Mouse (Mus musculus) liver, embryonic 13.5 days (tissue): ENCODE data around the gene Mpz. TPM values are rescaled to one million over a fixed set of nuclear protein-coding genes. Genes with fewer than 3 reads are reported as not detected.

Experiments used
- ATAC-seq: fragments of 200-750 bp; cut with Nextera tagmentation; 2 replicates; pipeline ENCODE4 v1.8.0; 2017; ENCODE audit warnings: low read depth, mild to moderate bottlenecking, moderate number of reproducible peaks, moderate library complexity
- DNase-seq: peaks from one replicate; pipeline ENCODE4 v3.0.0; 2022
- H3K27ac ChIP-seq: fragments of 300-500 bp; sonication (generic); 2 replicates; pipeline ENCODE4 v1.5.1; 2015; ENCODE audit warnings: moderate library complexity, mild to moderate bottlenecking, inconsistent platforms
- H3K27me3 ChIP-seq: fragments of 300-500 bp; sonication (generic); 2 replicates; pipeline ENCODE4 v1.6.1; 2015; ENCODE audit warnings: mild to moderate bottlenecking, inconsistent platforms
- H3K36me3 ChIP-seq: fragments of 300-500 bp; sonication (generic); 2 replicates; pipeline ENCODE4 v1.6.1; 2015; ENCODE audit warnings: mild to moderate bottlenecking, inconsistent platforms
- H3K4me1 ChIP-seq: fragments of 300-500 bp; sonication (generic); replicated peaks from 2 replicates; pipeline ENCODE4 v1.6.1; 2015; ENCODE audit warnings: inconsistent platforms
- H3K4me2 ChIP-seq: fragments of 300-500 bp; sonication (generic); 2 replicates; pipeline ENCODE4 v1.6.1; 2015; ENCODE audit warnings: inconsistent platforms, mild to moderate bottlenecking, moderate library complexity
- H3K4me3 ChIP-seq: fragments of 300-500 bp; sonication (generic); replicated peaks from 2 replicates; pipeline ENCODE4 v1.5.1; 2015; ENCODE audit warnings: mild to moderate bottlenecking, inconsistent platforms
- H3K9ac ChIP-seq: fragments of 300-500 bp; sonication (generic); 2 replicates; pipeline ENCODE4 v1.6.1; 2015; ENCODE audit warnings: mild to moderate bottlenecking, inconsistent platforms
- H3K9me3 ChIP-seq: fragments of 300-500 bp; sonication (generic); replicated peaks from 2 replicates; pipeline ENCODE4 v1.6.1; 2016; ENCODE audit warnings: inconsistent platforms
- WGBS: fragments of 180-500 bp; shearing (Covaris S2); methylation state at CpG from one replicate; pipeline ENCODE4 v1.1.7; 2015; ENCODE audit not compliant: insufficient replicate concordance; 5-methylcytosine and 5-hydroxymethylcytosine counted together
- polyA plus RNA-seq: library from polyadenylated mRNA; unstranded; fragments of >200 nt; fragmentation: Nextera tagmentation; extraction: Ambion mirVana; gene quantifications from 2 replicates; pipeline ENCODE4 v1.2.1, GENCODE M21; 2015

Gene Mpz
- polyA plus RNA-seq, 1 experiment from 2014 or later, result not detected

DNA sequence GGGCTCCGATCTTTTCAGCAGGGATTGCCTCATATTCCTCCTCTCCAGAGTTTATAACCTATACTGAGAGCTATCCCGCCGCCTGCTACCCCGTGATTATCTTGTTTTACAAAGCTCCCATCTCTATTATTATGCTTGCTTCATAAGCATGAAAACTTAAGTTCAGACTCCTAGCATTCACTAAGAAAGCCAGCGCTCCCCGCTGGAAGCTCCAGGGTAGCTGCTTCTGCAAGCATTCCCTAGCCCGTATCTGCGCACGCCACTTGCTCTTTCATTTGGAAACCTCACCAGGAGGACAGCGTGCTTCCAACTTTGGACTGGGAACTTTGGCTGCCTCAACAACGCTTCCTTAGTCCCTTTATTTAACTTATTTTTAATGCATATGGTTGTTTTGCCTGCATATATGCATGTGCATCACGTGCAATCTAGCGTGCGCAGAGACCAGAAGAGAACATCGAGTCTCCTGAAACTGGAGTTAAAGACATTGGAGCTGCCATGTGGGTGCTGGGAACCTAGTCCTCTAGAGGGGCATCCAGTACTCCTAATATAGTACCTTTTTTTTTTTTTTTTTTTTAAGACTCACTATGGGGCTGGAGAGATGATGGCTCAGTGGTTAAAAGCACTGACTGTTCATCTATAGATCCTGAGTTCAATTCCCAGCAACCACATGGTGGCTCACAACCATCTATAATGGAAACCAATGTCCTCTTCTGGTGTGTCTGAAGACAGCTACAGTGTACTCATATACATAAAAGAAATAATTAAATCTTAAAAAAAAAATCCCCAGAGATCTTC lies 38.5 kb upstream of the Mpz start:
- 4% methylated on average over 15 of the region's 15 CpGs for WGBS
- Histone ChIP-seq H3K4me1 (peaks cover 66% of the 10 kb centered on the region), H3K4me3 (peak overlapping the region; percentile 69), H3K9me3 (no peaks in the 10 kb centered on the region), H3K27ac (peak overlapping the region; percentile 85), H3K36me3 (no peaks in the 10 kb centered on the region), H3K4me2 (peak overlapping the region; percentile 87), H3K9ac (peak overlapping the region; percentile 77), H3K27me3 (no peaks in the 10 kb centered on the region)
- peak; percentile 50 for DNase-seq
- peak; percentile 18; the same call in 1 of the 2 replicates for ATAC-seq

DNA sequence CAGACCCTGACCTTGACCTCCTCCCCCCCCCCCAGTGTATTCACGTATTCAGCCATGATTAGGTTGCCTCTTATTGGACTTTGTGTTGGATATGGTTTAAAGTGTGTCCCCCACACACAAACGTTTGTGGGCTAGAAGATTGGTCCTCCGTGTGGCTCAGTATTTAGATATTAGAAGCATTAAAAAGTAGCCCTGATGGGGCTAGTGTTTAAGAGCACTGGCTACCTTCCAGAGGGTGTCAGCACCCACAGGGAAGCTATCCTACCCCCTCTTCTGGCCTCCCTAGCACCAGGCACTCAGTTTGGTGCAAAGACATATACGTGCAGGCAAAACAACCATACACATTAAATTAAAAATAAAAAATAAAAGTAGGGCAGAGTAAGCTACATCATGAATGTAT lies 37.5 kb upstream of the Mpz start:
- 69% methylated on average over 4 of the region's 4 CpGs for WGBS

DNA sequence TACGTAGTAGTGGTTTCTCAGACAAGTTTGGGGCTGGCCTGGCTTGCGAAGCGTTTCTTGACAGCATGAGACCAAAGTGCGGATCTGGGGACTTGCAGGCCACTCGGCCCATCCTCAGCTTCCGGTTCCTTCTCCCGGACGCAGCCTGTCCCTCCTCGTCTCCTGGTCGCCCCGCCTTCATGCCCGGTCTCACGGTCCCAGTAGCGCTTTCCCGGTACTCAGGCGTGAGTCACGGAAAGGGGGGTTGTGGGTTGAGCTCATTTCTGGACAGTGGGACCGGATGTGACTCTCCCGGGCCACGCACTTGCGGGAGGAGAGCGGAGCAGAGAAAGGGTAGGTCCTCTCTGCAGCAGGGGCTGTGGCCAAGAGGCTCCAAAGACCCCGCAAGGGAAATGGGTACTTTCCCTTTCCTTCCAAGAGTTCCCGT lies 36.6 kb upstream of the Mpz start, which contains the start of gene Cfap126:
Cfap126 (plus strand) TSS at position 46 of the 427 bp plus-strand sequence.
- under 1% methylated on average over 24 of the region's 24 CpGs for WGBS
- H3K4me2 ChIP-seq, result peak within 1 kb of the TSS; percentile 87
- no peaks in the 10 kb centered on the region for H3K27me3 ChIP-seq
- ATAC-seq (peak; percentile 49), DNase-seq (peak; percentile 66)
- no peaks in the 10 kb centered on the region for H3K36me3 ChIP-seq
- peak within 1 kb of the TSS; percentile 61 for H3K4me3 ChIP-seq
- H3K9ac ChIP-seq, result peak within 1 kb of the TSS; percentile 73
- H3K4me1 ChIP-seq, result peaks cover 74% of the 10 kb centered on the region
- peak within 1 kb of the TSS; percentile 67 for H3K27ac ChIP-seq
- H3K9me3 ChIP-seq, result no peaks in the 10 kb centered on the region

More for the DNA sequence above, 37.5 kb upstream of the Mpz start:
- Histone ChIP-seq H3K4me2 (peak overlapping the region; percentile 87), H3K36me3 (no peaks in the 10 kb centered on the region), H3K9me3 (no peaks in the 10 kb centered on the region), H3K4me1 (peaks cover 71% of the 10 kb centered on the region), H3K27me3 (no peaks in the 10 kb centered on the region), H3K4me3 (peak overlapping the region; percentile 61; the same call in 1 of the 2 replicates), H3K27ac (no peak overlapping the region), H3K9ac (0 out of 2 replicates have a peak overlapping the region, but pooled peaks have one; percentile 73)
- DNase-seq, result no peak
- no peak for ATAC-seq

DNA sequence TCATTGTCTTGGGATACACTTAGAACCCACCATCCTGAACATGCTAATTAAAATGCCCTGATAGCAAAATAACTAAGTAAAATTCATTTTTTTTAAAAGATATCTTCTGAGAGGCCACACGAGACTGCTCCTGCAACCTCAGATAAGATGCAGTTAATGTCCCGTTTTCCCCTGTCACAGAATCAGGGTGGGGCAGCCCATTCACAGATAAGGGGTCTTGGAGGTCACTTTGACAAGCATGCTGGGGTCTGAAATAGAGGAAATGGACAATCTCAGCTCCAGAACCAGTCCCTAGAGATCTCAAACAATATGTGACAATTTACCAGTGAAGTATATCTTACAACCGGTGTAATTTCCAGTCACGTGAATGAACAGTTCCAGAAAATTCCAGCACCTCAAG lies 34.2 kb upstream of the Mpz start:
- H3K9ac ChIP-seq, result no peak overlapping the region; the same call in 1 of the 2 replicates
- H3K27ac ChIP-seq, result peak overlapping the region; percentile 6; the same call in 1 of the 2 replicates
- 32% methylated on average over 4 of the region's 4 CpGs for WGBS
- no peaks in the 10 kb centered on the region for H3K36me3 ChIP-seq
- H3K4me3 ChIP-seq, result no peak overlapping the region
- no peaks in the 10 kb centered on the region for H3K9me3 ChIP-seq
- no peak for DNase-seq
- peak; percentile 28; the same call in 1 of the 2 replicates for ATAC-seq
- peaks cover 64% of the 10 kb centered on the region for H3K4me1 ChIP-seq
- peak overlapping the region; percentile 0; the same call in 1 of the 2 replicates for H3K4me2 ChIP-seq
- H3K27me3 ChIP-seq, result no peaks in the 10 kb centered on the region

DNA sequence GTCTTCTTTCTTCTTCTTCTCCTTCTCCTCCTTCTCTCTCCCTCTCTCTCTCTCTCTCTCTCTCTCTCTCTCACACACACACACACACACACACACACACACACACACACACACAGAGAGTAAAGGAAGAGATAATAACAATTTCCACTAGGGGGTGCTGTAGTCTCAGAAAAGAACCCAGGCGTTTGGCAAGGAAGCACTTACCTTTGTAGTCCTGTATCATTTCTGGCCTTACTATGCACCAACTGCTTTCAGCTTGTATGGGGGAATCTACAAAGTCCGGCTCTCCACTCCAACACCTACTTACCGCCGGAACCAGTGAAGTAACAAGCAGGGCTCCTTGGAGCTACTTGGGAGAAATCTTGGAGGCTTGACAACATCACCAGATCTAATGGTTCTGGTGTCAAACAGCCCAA lies 32.2 kb upstream of the Mpz start:
- WGBS, result 13% methylated on average over 4 of the region's 4 CpGs
- Histone ChIP-seq H3K9ac (no peak overlapping the region), H3K9me3 (no peaks in the 10 kb centered on the region), H3K4me3 (no peak overlapping the region), H3K4me1 (peaks cover 65% of the 10 kb centered on the region), H3K4me2 (no peak overlapping the region), H3K36me3 (no peaks in the 10 kb centered on the region), H3K27me3 (no peaks in the 10 kb centered on the region), H3K27ac (no peak overlapping the region)
- peak; percentile 59 for DNase-seq
- ATAC-seq, result no peak

DNA sequence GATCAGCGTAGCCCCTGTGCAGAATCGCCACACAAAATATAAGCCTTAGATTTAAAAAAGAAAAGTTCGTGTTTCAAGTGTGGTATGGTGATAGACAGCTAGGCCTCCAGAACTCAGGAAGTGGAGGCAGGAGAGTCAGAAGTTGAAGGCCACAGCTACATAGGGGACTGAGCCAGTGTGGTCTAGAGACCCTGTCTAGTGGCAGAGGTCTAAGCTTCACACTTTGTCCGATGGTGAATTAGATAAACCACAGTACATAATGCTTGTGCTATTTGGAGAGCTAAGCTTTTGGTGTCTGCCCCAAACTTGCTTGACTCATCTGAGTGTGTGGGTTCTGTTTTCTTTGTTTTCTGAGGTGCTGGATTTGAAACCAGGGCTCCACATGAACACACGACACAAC lies 31.5 kb upstream of the Mpz start:
- Histone ChIP-seq H3K36me3 (no peaks in the 10 kb centered on the region), H3K4me1 (peaks cover 66% of the 10 kb centered on the region), H3K9me3 (no peaks in the 10 kb centered on the region), H3K4me2 (no peak overlapping the region), H3K27ac (no peak overlapping the region), H3K4me3 (no peak overlapping the region), H3K9ac (no peak overlapping the region), H3K27me3 (no peaks in the 10 kb centered on the region)
- WGBS, result 62% methylated on average over 5 of the region's 5 CpGs
- DNase-seq (no peak), ATAC-seq (no peak)

DNA sequence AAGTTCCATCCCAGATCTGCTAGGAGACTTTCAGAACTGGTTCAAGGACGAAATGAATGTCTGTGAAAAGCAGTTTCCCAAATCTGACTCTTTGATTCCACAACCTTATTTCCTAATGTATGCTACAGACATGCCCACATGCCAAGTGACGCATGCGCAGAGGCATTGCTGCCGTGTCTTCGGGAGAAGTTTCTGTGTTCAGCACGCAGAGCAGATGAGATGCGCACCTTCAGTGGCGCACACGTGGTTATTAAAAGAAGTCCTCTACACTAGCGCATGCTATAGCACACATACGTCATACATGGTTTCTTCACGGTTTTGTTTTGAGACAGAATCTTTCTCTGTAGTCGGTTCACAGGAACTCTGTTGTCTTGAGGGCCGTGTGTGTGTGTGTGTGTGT lies 31.1 kb upstream of the Mpz start:
- H3K4me2 ChIP-seq, result no peak overlapping the region
- WGBS, result 84% methylated on average over 14 of the region's 14 CpGs
- no peaks in the 10 kb centered on the region for H3K27me3 ChIP-seq
- H3K4me1 ChIP-seq, result peaks cover 65% of the 10 kb centered on the region
- no peaks in the 10 kb centered on the region for H3K9me3 ChIP-seq
- ATAC-seq (no peak), DNase-seq (no peak)
- no peaks in the 10 kb centered on the region for H3K36me3 ChIP-seq
- H3K27ac ChIP-seq, result no peak overlapping the region
- no peak overlapping the region for H3K9ac ChIP-seq
- H3K4me3 ChIP-seq, result no peak overlapping the region

DNA sequence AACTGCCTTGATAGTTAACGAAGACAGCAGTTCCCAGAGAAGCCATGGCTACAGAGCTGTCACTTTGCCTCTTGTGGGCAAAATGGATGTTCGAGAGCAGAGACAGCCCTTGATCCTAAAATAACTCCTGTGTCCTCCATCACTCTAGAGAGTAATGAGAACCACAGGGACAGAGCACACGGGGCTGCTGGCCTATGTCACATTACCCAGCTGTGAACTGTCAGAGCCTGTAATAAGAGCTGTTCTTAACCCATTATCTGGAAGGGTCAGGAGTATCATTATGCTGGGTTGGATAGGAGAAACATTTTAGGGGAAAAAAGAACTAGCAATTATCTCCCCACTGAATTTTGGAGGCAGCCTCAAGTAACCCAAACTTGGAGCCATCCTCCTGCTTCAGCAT lies 29.6 kb upstream of the Mpz start:
- DNase-seq (no peak), ATAC-seq (no peak)
- no peak overlapping the region for H3K9ac ChIP-seq
- H3K4me1 ChIP-seq, result peaks cover 67% of the 10 kb centered on the region
- no peaks in the 10 kb centered on the region for H3K36me3 ChIP-seq
- H3K27ac ChIP-seq, result no peak overlapping the region; the same call in 1 of the 2 replicates
- 46% methylated on average over 3 of the region's 3 CpGs for WGBS
- H3K27me3 ChIP-seq, result no peaks in the 10 kb centered on the region
- no peak overlapping the region for H3K4me3 ChIP-seq
- no peaks in the 10 kb centered on the region for H3K9me3 ChIP-seq
- no peak overlapping the region for H3K4me2 ChIP-seq

DNA sequence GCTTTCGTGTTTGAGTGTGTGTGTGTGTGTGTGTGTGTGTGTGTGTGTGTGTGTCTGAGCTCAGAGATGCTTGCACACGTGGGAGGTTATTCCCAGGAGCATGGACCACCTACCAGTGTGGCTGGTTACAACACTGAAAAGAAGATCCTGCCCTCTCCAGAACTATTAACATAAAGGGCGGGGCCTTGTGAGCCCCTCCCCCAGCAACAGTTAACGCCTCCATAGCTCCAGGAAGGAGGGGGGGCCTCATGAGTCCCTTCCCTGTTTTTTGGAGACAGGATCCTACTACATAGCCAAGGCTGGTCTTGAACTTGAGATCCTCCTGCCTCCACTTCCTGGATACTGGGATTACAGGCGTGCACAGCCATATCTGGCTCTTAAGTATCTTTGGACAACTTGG lies 28.7 kb upstream of the Mpz start:
- Histone ChIP-seq H3K4me2 (no peak overlapping the region), H3K9ac (no peak overlapping the region), H3K9me3 (no peaks in the 10 kb centered on the region), H3K4me3 (no peak overlapping the region), H3K27ac (no peak overlapping the region), H3K27me3 (no peaks in the 10 kb centered on the region), H3K4me1 (peaks cover 58% of the 10 kb centered on the region), H3K36me3 (no peaks in the 10 kb centered on the region)
- no peak for DNase-seq
- WGBS, result 45% methylated on average over 5 of the region's 5 CpGs
- ATAC-seq, result no peak

DNA sequence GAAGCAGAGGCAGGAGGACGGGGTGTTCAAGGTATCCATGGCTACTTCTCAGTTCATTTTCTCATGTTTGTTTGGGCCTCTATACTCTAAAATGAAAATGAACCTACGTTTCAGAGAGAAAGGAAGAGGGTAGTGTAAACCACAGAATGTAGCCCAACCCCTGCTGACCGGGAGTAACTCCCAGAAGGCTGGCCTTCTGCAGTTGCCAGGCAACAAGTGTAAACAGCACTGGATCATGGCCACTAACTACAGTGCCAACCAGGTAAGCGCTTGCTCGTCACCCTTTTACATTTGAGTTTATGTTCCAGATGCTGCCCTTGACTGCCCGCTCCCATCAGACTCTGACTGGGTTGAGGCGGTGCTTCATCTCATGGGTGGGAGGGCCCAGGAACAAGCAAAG lies 27.6 kb upstream of the Mpz start:
- H3K9ac ChIP-seq, result no peak overlapping the region
- no peak overlapping the region for H3K4me3 ChIP-seq
- WGBS, result 39% methylated on average over 7 of the region's 7 CpGs
- H3K4me2 ChIP-seq, result peak overlapping the region; percentile 39; the same call in 1 of the 2 replicates
- DNase-seq (peak; percentile 49), ATAC-seq (peak; percentile 32; the same call in 1 of the 2 replicates)
- H3K27ac ChIP-seq, result peak overlapping the region; percentile 48
- no peaks in the 10 kb centered on the region for H3K27me3 ChIP-seq
- H3K9me3 ChIP-seq, result no peaks in the 10 kb centered on the region
- H3K36me3 ChIP-seq, result peaks cover 4% of the 10 kb centered on the region
- H3K4me1 ChIP-seq, result peaks cover 51% of the 10 kb centered on the region

DNA sequence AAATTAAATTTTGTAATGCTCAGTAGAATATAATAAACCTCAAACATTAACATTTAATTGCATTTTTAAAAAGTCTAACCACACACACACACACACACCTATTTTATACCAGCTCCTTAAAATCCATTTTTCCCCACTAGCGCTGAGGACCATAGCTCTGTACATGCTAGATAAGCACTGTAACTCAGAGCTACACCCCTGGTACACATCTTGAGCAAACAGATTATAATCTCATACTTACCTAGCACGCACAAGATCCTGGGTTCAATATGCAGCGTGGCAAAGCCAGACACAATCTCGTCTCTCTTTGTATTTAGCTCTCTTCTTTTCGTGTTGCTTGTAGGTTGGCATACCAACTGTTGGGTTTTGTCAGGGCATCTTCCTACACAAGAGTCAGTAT lies 26.1 kb upstream of the Mpz start:
- peak; percentile 61 for DNase-seq
- peak overlapping the region; percentile 65 for H3K27ac ChIP-seq

More for the DNA sequence above, 26.1 kb upstream of the Mpz start:
- no peaks in the 10 kb centered on the region for H3K27me3 ChIP-seq
- H3K4me3 ChIP-seq, result no peak overlapping the region; the same call in 1 of the 2 replicates
- peak overlapping the region; percentile 47 for H3K9ac ChIP-seq
- H3K4me1 ChIP-seq, result peaks cover 48% of the 10 kb centered on the region
- H3K4me2 ChIP-seq, result peak overlapping the region; percentile 57
- WGBS, result 22% methylated on average over 5 of the region's 5 CpGs
- ATAC-seq, result peak; percentile 96
- no peaks in the 10 kb centered on the region for H3K9me3 ChIP-seq
- peaks cover 17% of the 10 kb centered on the region for H3K36me3 ChIP-seq
